Mouse (Mus musculus) spleen, adult 2 months (tissue): ENCODE results near the gene Nubp2.

Experiments
- CTCF ChIP-seq: fragments of 200-500 bp; IDR thresholded peaks from 2 replicates; pipeline ENCODE4 v1.5.1; 2011; ENCODE audit warnings: mild to moderate bottlenecking, inconsistent platforms; ENCODE audit not compliant: insufficient read depth, insufficient read length, insufficient replicate concordance; ENCODE audit errors: extremely low read depth
- POLR2A ChIP-seq: fragments of 200-500 bp; IDR thresholded peaks from 2 replicates; pipeline ENCODE4 v1.6.1; 2011; ENCODE audit warnings: low read depth, low read length, inconsistent platforms

- TF ChIP-seq CTCF (no peak), POLR2A (no peak)
Observed at GRCm38 (mm10) chr17:24913984-24914383, 27.8 kb upstream of the Nubp2 start.
